Mouse (Mus musculus) G1E (cell line): Measurements from ENCODE around the gene Raph1.

ENCODE experiments used
- CTCF ChIP-seq: IDR thresholded peaks from 2 replicates; pipeline ENCODE4 v1.5.1; 2012; ENCODE audit warnings: low read depth, low read length, inconsistent platforms, mixed read lengths
- GATA1 ChIP-seq: IDR thresholded peaks from 2 replicates; pipeline ENCODE4 v1.6.1; 2012; ENCODE audit warnings: borderline replicate concordance, low read length, inconsistent platforms, mixed read lengths
- GATA2 ChIP-seq: IDR thresholded peaks from 2 replicates; pipeline ENCODE4 v1.6.1; 2012; ENCODE audit warnings: low read depth, low read length, inconsistent platforms, borderline replicate concordance
- TAL1 ChIP-seq: conservative IDR thresholded peaks from 2 replicates; pipeline ENCODE4 v1.6.1; 2012; ENCODE audit warnings: low read depth, low read length, inconsistent platforms, mixed read lengths

DNA sequence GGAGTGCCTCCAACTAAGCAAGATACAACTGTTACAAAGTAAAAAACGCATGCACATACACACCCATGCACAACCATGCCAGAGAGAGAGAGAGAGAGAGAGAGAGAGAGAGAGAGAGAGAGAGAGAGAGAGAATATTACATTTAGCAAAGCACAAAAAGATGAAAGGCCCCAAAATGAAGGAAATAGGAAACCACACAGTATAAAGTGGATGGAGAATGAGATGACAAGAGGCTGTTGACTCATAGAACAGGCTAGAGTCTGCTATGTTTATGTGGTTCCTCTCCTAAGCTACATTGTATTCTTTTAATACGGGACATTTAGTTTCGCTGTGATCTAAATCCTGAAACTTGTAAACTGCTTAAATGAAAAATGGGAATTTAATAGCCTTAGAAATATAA is 27.6 kb downstream of the Raph1 start:
- TF ChIP-seq CTCF: no peak
- TF ChIP-seq TAL1: no peak
- TF ChIP-seq GATA2: no peak
- TF ChIP-seq GATA1: no peak
